Mouse (Mus musculus) kidney, postnatal 0 days (tissue): ENCODE results near the gene Rab3a. TPM values are rescaled to one million over a fixed set of nuclear protein-coding genes. Genes with fewer than 3 reads are reported as not detected.

Experiments
- ATAC-seq: fragments of 200-750 bp; cut with Nextera tagmentation; replicated peaks from 2 replicates; pipeline ENCODE4 v1.8.0; 2017; ENCODE audit warnings: low read depth, moderate number of reproducible peaks, moderate TSS enrichment, moderate library complexity; ENCODE audit not compliant: low FRiP score
- DNase-seq: peaks from one replicate; pipeline ENCODE4 v3.0.0-alpha.2; 2016; ENCODE audit warnings: low spot score
- H3K27ac ChIP-seq: fragments of 300-500 bp; sonication (generic); 2 replicates; pipeline ENCODE4 v1.5.1; 2014; ENCODE audit warnings: mild to moderate bottlenecking
- H3K27me3 ChIP-seq: fragments of 300-500 bp; sonication (generic); 2 replicates; pipeline ENCODE4 v1.6.1; 2014; ENCODE audit warnings: low read length, mixed read lengths; ENCODE audit not compliant: insufficient read depth
- H3K36me3 ChIP-seq: fragments of 300-500 bp; sonication (generic); 2 replicates; pipeline ENCODE4 v1.6.1; 2014; ENCODE audit warnings: low read length, mixed read lengths; ENCODE audit not compliant: insufficient read depth
- H3K4me1 ChIP-seq: fragments of 300-500 bp; sonication (generic); replicated peaks from 2 replicates; pipeline ENCODE4 v1.6.1; 2014; ENCODE audit warnings: antibody characterized with exemption, low read length, mixed read lengths; ENCODE audit not compliant: insufficient read depth
- H3K4me2 ChIP-seq: fragments of 300-500 bp; sonication (generic); 2 replicates; pipeline ENCODE4 v1.6.1; 2014; ENCODE audit warnings: mild to moderate bottlenecking, low read length, moderate library complexity, mixed read lengths
- H3K4me3 ChIP-seq: fragments of 300-500 bp; sonication (generic); replicated peaks from 2 replicates; pipeline ENCODE4 v1.5.1; 2014; ENCODE audit warnings: low read depth, low read length
- H3K9ac ChIP-seq: fragments of 300-500 bp; sonication (generic); 2 replicates; pipeline ENCODE4 v1.6.1; 2014; ENCODE audit warnings: low read depth, low read length
- H3K9me3 ChIP-seq: fragments of 300-500 bp; sonication (generic); replicated peaks from 2 replicates; pipeline ENCODE4 v1.6.1; 2016; ENCODE audit warnings: low read length, inconsistent platforms, mixed read lengths
- CTCF ChIP-seq: IDR thresholded peaks from 2 replicates; pipeline ENCODE4 v1.5.1; 2016; ENCODE audit warnings: antibody characterized with exemption, low read depth, mild to moderate bottlenecking, moderate library complexity
- WGBS: fragments of 180-500 bp; shearing (Covaris S2); extraction: QIAGEN DNeasy Blood & Tissue Kit; methylation state at CpG from one replicate; pipeline ENCODE4 v1.1.7; 2014; 5-methylcytosine and 5-hydroxymethylcytosine counted together
- polyA plus RNA-seq: library from polyadenylated mRNA; unstranded; fragments of >200 nt; fragmentation: Nextera tagmentation; extraction: Ambion mirVana; gene quantifications from 2 replicates; pipeline ENCODE4 v1.2.1, GENCODE M21; 2015

Gene Rab3a
- polyA plus RNA-seq = 20.5 and 21.8 TPM in 2 replicates

DNA sequence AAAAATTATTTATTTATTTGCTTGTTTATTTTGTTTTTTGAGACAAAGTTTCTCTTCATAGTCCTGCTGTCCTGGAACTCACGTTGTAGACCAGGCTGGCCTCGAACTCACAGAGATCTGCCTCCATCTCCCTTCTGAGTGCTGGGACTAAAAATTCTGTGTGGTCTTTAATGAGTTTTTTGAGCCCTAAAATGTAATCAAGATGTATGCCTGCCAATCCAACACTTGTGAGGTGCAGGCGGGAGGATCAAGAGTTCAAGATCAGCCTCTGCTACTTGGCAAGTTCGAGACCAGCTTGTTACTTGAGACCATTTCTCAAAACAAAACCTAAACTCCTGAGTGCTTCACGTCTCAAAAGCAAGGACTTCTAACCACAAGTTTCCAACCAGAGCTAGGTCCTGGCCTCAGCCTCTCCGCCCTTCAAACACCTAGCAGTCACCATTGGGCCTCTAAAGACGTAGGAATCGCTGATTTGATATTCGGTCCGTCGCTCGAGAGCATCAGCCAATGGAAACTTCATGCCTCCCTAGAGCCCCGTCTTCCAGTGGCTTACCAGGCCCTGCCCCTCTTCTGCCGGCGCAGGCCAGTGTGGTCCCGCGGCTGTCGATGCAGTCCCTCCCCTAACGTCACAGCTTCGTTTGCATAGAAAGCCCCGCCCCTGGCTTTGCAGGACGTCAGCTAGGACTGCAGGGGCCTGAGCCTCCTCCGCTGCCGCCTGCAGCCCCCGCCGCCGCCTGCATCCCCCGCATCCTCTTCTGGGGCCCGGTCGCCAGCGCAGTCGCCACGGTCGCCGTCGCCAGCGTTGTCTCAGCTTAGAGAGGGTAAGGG is at the start of gene Rab3a:
Rab3a (plus strand) TSS at position 637 of the 828 bp plus-strand sequence.
- Histone ChIP-seq H3K9ac (peak within 1 kb of the TSS; percentile 82), H3K4me1 (peaks cover 29% of the 10 kb centered on the region), H3K4me2 (peak within 1 kb of the TSS; percentile 96), H3K4me3 (peak within 1 kb of the TSS; percentile 81), H3K27ac (peak within 1 kb of the TSS; percentile 90), H3K27me3 (no peaks in the 10 kb centered on the region), H3K9me3 (no peaks in the 10 kb centered on the region), H3K36me3 (0 out of 2 replicates have a peak, but pooled peaks cover 12% of the 10 kb centered on the region)
- WGBS = 8% methylated on average over 37 of the region's 37 CpGs
- ATAC-seq (peak; percentile 96), DNase-seq (peak; percentile 100)
- peak; percentile 12; the same call in 1 of the 2 replicates for TF ChIP-seq CTCF

DNA sequence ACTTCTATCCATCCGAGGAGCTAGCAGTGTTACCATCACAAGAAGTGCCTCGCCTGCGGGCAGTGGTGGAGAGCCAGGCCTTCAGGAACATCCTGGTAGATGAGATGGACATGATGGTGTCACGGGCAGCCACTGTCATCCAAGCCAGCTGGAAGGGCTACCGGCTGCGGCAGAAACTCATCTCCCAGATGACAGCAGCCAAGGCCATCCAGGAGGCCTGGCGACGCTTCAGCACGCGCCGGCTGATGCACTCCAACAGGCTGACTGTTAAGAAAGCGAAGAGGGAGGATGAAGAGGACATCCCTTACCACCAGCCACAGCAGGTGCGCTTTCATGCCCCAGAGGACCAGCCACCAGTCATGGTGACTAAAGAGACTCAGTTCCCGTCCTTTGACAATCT is 46.2 kb upstream of the Rab3a start:
- Histone ChIP-seq H3K4me3 (no peak overlapping the region), H3K4me1 (no peaks in the 10 kb centered on the region), H3K36me3 (no peaks in the 10 kb centered on the region), H3K9ac (no peak overlapping the region), H3K9me3 (no peaks in the 10 kb centered on the region), H3K27me3 (no peaks in the 10 kb centered on the region), H3K27ac (no peak overlapping the region), H3K4me2 (no peak overlapping the region)
- TF ChIP-seq CTCF = no peak
- no peak for ATAC-seq
- no peak for DNase-seq
- 92% methylated on average over 14 of the region's 14 CpGs for WGBS

DNA sequence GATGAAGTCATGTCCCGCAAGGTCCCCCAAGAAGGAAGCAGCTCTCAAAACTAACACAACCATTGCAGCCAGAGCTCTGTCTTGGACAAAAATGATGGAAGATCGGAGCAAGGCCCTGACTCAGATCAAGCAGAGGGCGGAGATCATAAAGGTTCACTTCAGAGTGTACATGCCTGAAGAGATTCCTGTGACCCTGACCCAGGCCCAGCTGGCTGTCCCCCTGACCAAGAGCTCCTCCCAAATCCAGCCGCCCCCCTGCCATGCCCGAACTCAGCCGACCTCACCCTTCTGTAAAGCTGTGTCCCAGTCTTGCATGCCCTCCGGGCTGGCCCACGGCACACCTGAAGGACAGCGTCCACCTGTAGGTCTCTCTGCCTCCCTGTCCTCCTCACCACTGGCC is 44.7 kb upstream of the Rab3a start:
- 93% methylated on average over 9 of the region's 9 CpGs for WGBS
- no peak overlapping the region for H3K4me2 ChIP-seq
- H3K9ac ChIP-seq = no peak overlapping the region
- H3K9me3 ChIP-seq = no peaks in the 10 kb centered on the region
- H3K4me1 ChIP-seq = no peaks in the 10 kb centered on the region
- no peak overlapping the region for H3K27ac ChIP-seq
- no peak for ATAC-seq
- no peak for TF ChIP-seq CTCF
- no peak overlapping the region for H3K4me3 ChIP-seq
- no peaks in the 10 kb centered on the region for H3K36me3 ChIP-seq
- DNase-seq = no peak
- H3K27me3 ChIP-seq = no peaks in the 10 kb centered on the region

DNA sequence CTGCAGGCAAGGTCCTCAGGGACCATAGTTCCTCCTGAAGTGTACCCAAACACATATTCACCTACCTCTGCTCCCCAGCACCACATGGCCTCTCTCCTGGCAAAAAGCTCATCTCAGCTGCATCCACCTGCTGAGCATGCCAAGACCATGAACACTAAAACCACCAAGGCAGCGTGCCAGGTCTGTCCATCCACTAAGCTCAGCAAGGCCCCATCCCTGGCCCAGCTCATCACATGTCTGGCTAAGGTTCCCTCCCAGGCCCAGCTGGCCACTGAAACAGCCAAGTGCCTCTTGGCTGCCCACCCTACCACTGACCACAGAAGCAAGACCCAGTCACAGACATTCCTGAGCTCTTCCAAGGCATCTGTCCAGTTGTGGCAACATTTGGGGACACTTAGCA is 44.2 kb upstream of the Rab3a start:
- ATAC-seq = no peak
- Histone ChIP-seq H3K9ac (no peak overlapping the region), H3K36me3 (no peaks in the 10 kb centered on the region), H3K4me3 (no peak overlapping the region), H3K4me1 (no peaks in the 10 kb centered on the region), H3K27me3 (no peaks in the 10 kb centered on the region), H3K4me2 (no peak overlapping the region), H3K9me3 (no peaks in the 10 kb centered on the region), H3K27ac (no peak overlapping the region)
- no peak for DNase-seq
- WGBS = 94% methylated on average over 1 of the region's 1 CpGs
- TF ChIP-seq CTCF = no peak

DNA sequence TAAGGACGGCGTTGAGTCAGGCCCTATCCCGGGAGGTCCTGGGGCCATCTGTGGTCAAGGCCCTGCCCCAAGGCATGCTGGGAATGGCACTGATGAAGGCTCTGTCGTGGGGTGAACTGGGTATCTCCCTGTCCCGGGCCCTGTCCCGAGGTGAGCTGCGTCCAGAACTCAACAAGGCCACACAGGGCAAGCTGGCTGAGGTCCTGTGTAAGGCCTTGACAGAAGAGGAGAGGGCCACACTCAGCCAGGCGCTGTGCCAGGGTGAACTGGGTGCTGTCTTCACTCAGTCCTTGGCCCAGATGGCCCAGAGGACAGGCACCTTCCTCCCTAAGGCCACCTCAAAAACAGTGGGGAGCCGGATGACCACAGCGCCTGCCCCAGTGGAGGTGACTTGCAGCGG is 43.4 kb upstream of the Rab3a start:
- H3K27ac ChIP-seq = no peak overlapping the region
- H3K36me3 ChIP-seq = no peaks in the 10 kb centered on the region
- DNase-seq (no peak), ATAC-seq (no peak)
- no peak for TF ChIP-seq CTCF
- H3K4me1 ChIP-seq = no peaks in the 10 kb centered on the region
- no peaks in the 10 kb centered on the region for H3K27me3 ChIP-seq
- WGBS = 84% methylated on average over 11 of the region's 11 CpGs
- H3K4me2 ChIP-seq = no peak overlapping the region
- no peaks in the 10 kb centered on the region for H3K9me3 ChIP-seq
- H3K4me3 ChIP-seq = no peak overlapping the region
- H3K9ac ChIP-seq = no peak overlapping the region

DNA sequence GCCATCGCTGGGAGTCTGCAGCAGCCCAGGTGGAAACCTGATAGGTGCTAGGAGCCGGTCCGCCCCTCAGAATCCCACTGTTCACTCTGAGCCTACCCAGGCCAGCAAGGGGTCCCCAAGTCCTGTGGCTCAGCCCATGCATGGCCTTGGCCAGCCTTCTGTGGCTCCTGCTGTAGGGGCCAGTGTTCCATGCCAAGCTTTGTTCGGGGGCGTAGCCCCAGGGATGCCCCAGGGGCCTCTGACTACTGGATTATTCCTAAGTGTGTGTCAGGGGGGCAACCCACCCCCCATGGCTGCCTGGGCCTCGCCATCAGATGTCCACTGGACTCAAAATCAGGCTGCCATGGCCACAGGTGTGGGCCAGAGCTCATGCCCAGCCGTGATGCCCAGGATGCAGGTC is 40.5 kb upstream of the Rab3a start:
- Histone ChIP-seq H3K9ac (no peak overlapping the region), H3K36me3 (no peaks in the 10 kb centered on the region)
- no peak for ATAC-seq

DNA sequence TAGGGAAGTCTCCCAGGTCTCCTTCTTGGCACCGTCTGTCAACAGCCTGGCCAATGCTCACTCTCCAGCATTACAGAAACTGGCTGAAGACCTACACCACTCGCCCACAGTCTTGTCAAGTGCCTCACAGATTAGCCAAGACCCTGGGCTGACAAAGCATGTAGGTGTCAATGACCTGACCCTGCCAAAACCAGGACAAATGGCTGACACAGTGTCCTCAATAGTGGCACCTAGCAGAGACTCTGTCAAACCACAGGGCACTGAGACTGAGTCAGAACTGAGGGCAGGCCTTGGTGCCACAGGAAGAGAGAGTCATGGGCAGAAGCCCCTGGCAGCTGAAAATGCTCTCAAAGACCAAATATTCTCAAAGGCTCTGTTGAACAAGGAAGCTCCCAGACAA is 39.4 kb upstream of the Rab3a start:
- 41% methylated on average over 2 of the region's 2 CpGs for WGBS
- DNase-seq (no peak), ATAC-seq (no peak)
- Histone ChIP-seq H3K9ac (no peak overlapping the region), H3K27me3 (no peaks in the 10 kb centered on the region), H3K9me3 (no peaks in the 10 kb centered on the region), H3K27ac (no peak overlapping the region), H3K4me3 (no peak overlapping the region), H3K4me1 (no peaks in the 10 kb centered on the region), H3K36me3 (no peaks in the 10 kb centered on the region), H3K4me2 (no peak overlapping the region)
- no peak for TF ChIP-seq CTCF

More for the DNA sequence above, 40.5 kb upstream of the Rab3a start:
- H3K4me1 ChIP-seq = no peaks in the 10 kb centered on the region
- H3K4me3 ChIP-seq = no peak overlapping the region
- no peaks in the 10 kb centered on the region for H3K9me3 ChIP-seq
- no peak overlapping the region for H3K4me2 ChIP-seq
- no peak for TF ChIP-seq CTCF
- 69% methylated on average over 7 of the region's 7 CpGs for WGBS
- no peak for DNase-seq
- H3K27ac ChIP-seq = no peak overlapping the region
- no peaks in the 10 kb centered on the region for H3K27me3 ChIP-seq
